In genomic region chr9:60920673-60921062, GRCm38 (mm10) we compare ENCODE assay signal across 8 mouse cellular contexts.
DNase-seq lines count a peak whose midpoint lies in the region.

No protein-coding gene starts in this region.

- DNase-seq in kidney, postnatal 10 days = peak; percentile 22
- DNase-seq in kidney, adult 9 months = no peak
- DNase-seq in adrenal gland, postnatal 36 days = peak; percentile 43 to 52
- DNase-seq in fibroblast of lung, adult 2 months (ENCODE audit: low read depth) = peak; percentile 20
- peak; percentile 34 for DNase-seq in ovary, postnatal 14 days (ENCODE audit: low spot score)
- DNase-seq in liver = no peak
- DNase-seq in layer of hippocampus, postnatal 25 days (ENCODE audit: extremely low spot score in 1 of 2, low spot score in 1 of 2) = no peak
- DNase-seq in gastrocnemius, adult 18-20 months (ENCODE audit: low spot score) = no peak

Comparison
In these comparisons a context has a peak if more than half of its experiments do, and no peak if none do; other contexts are left out.
1. DNase-seq: peak in kidney, postnatal 10 days (single experiment), adrenal gland, postnatal 36 days (2 of 2), fibroblast of lung, adult 2 months (single experiment) and ovary, postnatal 14 days (single experiment); none in kidney, adult 9 months (single experiment), liver (single experiment), layer of hippocampus, postnatal 25 days (0 of 2) and gastrocnemius, adult 18-20 months (single experiment).